Mouse (Mus musculus): ENCODE data around the gene Esp22. TPM values are rescaled to one million over a fixed set of nuclear protein-coding genes. Genes with fewer than 3 reads are reported as not detected.
"Not testable (repeated sequence)": the region's sequence is repeated elsewhere in the genome, so short reads cannot be mapped to it uniquely, and the experiment has no call there.

Esp22 gene
- not detected for total RNA-seq (2018; cell fraction: chromatin; rRNA removed)
- not detected for total RNA-seq (2018; cell fraction: cytosol; rRNA removed)
- total RNA-seq (2018; cell fraction: nucleus; rRNA removed): not detected
- not detected in 3 replicates for polyA plus RNA-seq (2018)

DNA sequence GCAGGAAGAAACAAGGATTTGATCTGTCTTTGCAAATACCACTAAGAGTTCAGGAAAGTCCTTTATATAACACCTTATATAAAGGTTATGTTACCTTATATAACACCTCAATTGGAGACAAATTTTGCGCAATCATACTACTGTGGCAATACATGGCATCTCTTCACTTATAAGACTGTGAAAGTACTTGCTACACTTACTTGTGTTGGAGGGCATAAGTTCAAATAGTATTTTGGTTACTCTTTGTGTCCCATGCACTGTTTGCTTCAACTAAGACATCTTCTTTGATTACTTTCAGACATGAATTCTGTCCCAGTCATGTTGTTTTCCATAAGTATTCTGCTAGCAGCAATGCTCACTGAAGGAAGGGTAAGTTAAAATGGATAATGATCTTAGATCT lies at the start of gene Esp22:
Esp22 (plus strand) TSS at position 301 of the 400 bp plus-strand sequence.
- H3K27ac ChIP-seq: no peak within 1 kb of the TSS
- WGBS (ENCODE audit: missing documents): 92% methylated on average over 1 of the region's 1 CpGs
- no peaks in the 10 kb centered on the region for H3K79me2 ChIP-seq (ENCODE audit: inconsistent target)
- no peaks in the 10 kb centered on the region for H3K36me3 ChIP-seq (ENCODE audit: inconsistent target)
- H3K4me3 ChIP-seq (ENCODE audit: inconsistent target): no peak within 1 kb of the TSS

DNA sequence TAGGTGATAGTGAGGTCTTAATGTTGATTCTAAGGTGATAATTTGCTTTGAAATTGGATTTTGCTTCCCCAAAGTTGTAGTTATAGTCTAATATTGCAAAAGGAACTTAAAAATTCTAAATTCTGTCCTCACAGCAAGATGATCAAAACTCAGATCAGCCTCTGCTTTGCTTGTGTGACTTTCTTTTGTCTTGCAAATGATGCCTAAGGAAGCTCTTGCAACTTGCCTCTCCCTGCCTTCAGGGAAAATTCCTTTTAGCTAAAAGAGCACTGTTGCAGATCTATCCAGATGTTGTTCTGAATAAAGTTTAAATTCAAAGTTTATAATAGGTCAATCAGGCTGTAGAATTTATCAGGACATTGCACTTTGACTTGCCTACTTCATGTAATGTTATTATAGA lies 31.5 kb upstream of the Esp22 start:
- Histone ChIP-seq H3K79me2 (ENCODE audit: inconsistent target) (no peaks in the 10 kb centered on the region), H3K27ac (no peak overlapping the region), H3K36me3 (ENCODE audit: inconsistent target) (no peaks in the 10 kb centered on the region), H3K4me3 (ENCODE audit: inconsistent target) (no peak overlapping the region)

DNA sequence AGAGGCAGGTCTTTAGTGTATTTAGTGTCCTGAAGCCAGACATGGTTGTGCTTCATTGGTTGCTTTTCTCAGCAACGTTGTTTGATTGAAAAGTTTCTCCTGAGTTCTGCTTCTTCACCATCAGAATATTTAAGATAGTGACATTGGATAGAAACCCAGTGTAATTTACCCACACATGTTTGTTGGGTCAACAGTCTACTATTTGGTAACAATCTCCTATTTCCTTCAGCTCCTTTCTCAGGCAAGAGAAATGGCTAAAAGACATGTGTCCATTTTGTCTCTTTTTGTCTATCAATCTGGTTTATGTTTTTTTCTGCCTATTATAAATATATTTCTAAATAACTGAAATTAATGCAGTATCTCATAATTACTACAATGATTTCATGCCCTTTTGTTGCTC lies 18.2 kb upstream of the Esp22 start, which contains the start of gene Esp23:
Esp23 (minus strand) TSS at position 101 of the 400 bp plus-strand sequence.
- H3K4me3 ChIP-seq (ENCODE audit: inconsistent target): no peak within 1 kb of the TSS
- H3K79me2 ChIP-seq (ENCODE audit: inconsistent target): no peaks in the 10 kb centered on the region
- WGBS (ENCODE audit: missing documents): 20% methylated on average over 1 of the region's 1 CpGs
- no peak within 1 kb of the TSS for H3K27ac ChIP-seq
- H3K36me3 ChIP-seq (ENCODE audit: inconsistent target): no peaks in the 10 kb centered on the region

DNA sequence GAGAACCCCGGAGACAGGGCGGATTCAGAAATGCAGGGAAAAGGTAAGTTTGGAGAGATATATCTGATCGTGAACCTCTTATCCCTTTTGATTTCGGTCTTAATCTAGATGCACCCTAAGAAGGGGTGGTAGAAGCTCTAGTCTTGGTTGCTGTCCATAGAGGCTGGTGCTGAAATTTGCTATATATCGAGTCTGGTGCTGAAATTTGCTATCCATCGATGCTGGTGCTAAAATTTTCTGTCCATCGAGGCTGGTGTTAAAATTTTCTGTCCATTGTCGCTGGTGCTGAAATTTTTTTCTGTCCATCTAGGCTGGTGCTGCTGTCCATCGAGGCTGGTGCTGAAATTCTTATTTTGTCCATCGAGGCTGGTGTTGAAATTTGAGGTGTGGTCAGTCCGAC lies 12.0 kb downstream of the Esp22 start:
- H3K36me3 ChIP-seq (ENCODE audit: inconsistent target); H3K27ac ChIP-seq; H3K4me3 ChIP-seq (ENCODE audit: inconsistent target); H3K79me2 ChIP-seq (ENCODE audit: inconsistent target): not testable (repeated sequence)
- WGBS (ENCODE audit: missing documents): 77% methylated on average over 10 of the region's 11 CpGs

GRCm38 (mm10) chr17:39129156-39129555 lies 34.0 kb downstream of the Esp22 start:
- not testable (repeated sequence) for H3K27ac ChIP-seq; H3K79me2 ChIP-seq (ENCODE audit: inconsistent target); H3K36me3 ChIP-seq (ENCODE audit: inconsistent target); H3K4me3 ChIP-seq (ENCODE audit: inconsistent target)
- WGBS (ENCODE audit: missing documents): 80% methylated on average over 11 of the region's 12 CpGs

Other genes with a start within 250 kb of the Esp22 start
- not detected in 3 replicates for gene Esp24, start 58.6 kb upstream of the Esp22 start, polyA plus RNA-seq (2018)
- gene Gm21903, start 52.0 kb upstream of the Esp22 start, polyA plus RNA-seq (2018): not detected in 3 replicates
- not detected in 3 replicates for gene Esp23, start 18.3 kb upstream of the Esp22 start, polyA plus RNA-seq (2018)